Mouse (Mus musculus) adrenal gland, postnatal 25 days (tissue): ENCODE results near the gene Rpl29. TPM values are rescaled to one million over a fixed set of nuclear protein-coding genes. Genes with fewer than 3 reads are reported as not detected.
A peak's percentile ranks its signal among the peaks of the same experiment; 100 is the strongest.

Source experiments
- DNase-seq: peaks from one replicate; pipeline ENCODE4 v3.0.0; 2021; ENCODE audit warnings: mixed read lengths
- total RNA-seq: library from RNA; stranded (reverse); gene quantifications from 2 replicates; pipeline ENCODE4 v1.2.3, GENCODE M21; 2021

The Rpl29 gene
- total RNA-seq, 1 experiment from 2014 or later: 413 TPM

- DNase-seq: peak; percentile 88
Measured at GRCm38 (mm10) chr9:106417841-106418625, 11.2 kb upstream of the Rpl29 start.

GRCm38 (mm10) chr9:106420608-106421007 lies 8.6 kb upstream of the Rpl29 start:
- no peak for DNase-seq

GRCm38 (mm10) chr9:106421033-106421864 lies 8.0 kb upstream of the Rpl29 start:
- no peak for DNase-seq

- DNase-seq: peak; percentile 73
Measured at GRCm38 (mm10) chr9:106421865-106422160, 7.4 kb upstream of the Rpl29 start.

- no peak for DNase-seq
Measured at GRCm38 (mm10) chr9:106428719-106429220, 484 bp upstream of the Rpl29 start.

GRCm38 (mm10) chr9:106430015-106430264 lies 686 bp downstream of the Rpl29 start:
- DNase-seq: no peak

- no peak for DNase-seq
Measured at GRCm38 (mm10) chr9:106433389-106433788, 4.1 kb downstream of the Rpl29 start.

- DNase-seq: no peak
Measured at GRCm38 (mm10) chr9:106436566-106436965, 7.3 kb downstream of the Rpl29 start.

- no peak for DNase-seq
Measured at GRCm38 (mm10) chr9:106442680-106443079, 13.4 kb downstream of the Rpl29 start.

- DNase-seq: no peak
Measured at GRCm38 (mm10) chr9:106444836-106445235, 15.6 kb downstream of the Rpl29 start.

- DNase-seq: peak; percentile 97
Measured at GRCm38 (mm10) chr9:106447348-106447747, 18.1 kb downstream of the Rpl29 start, which contains the start of the genes Abhd14b and Abhd14a. Abhd14b (plus strand) TSS chr9:106447459. Abhd14a (minus strand) TSS chr9:106447678.

- DNase-seq: no peak
Measured at GRCm38 (mm10) chr9:106447951-106448350, 18.7 kb downstream of the Rpl29 start.

GRCm38 (mm10) chr9:106448498-106449031 lies 19.3 kb downstream of the Rpl29 start:
- peak; percentile 76 for DNase-seq

- DNase-seq: no peak
Measured at GRCm38 (mm10) chr9:106449947-106450346, 20.7 kb downstream of the Rpl29 start.

GRCm38 (mm10) chr9:106450661-106451060 lies 21.4 kb downstream of the Rpl29 start:
- peak; percentile 77 for DNase-seq

GRCm38 (mm10) chr9:106451298-106451697 lies 22.0 kb downstream of the Rpl29 start:
- DNase-seq: no peak

- DNase-seq: no peak
Measured at GRCm38 (mm10) chr9:106451899-106452298, 22.6 kb downstream of the Rpl29 start.

GRCm38 (mm10) chr9:106452351-106452750 lies 23.1 kb downstream of the Rpl29 start:
- DNase-seq: no peak

- DNase-seq: peak; percentile 42
Measured at GRCm38 (mm10) chr9:106452821-106453220, 23.6 kb downstream of the Rpl29 start.

- DNase-seq: peak; percentile 66
Measured at GRCm38 (mm10) chr9:106453271-106454070, 24.2 kb downstream of the Rpl29 start, which contains the start of gene Pcbp4. Pcbp4 (plus strand) TSS chr9:106453291.

- no peak for DNase-seq
Measured at GRCm38 (mm10) chr9:106454071-106454761, 25.0 kb downstream of the Rpl29 start.
